In genomic region chr16:4683193-4683580, GRCm38 (mm10) we compare ENCODE assay signal across 8 mouse cellular contexts. TPM values are rescaled to one million over a fixed set of nuclear protein-coding genes. Genes with fewer than 3 reads are reported as not detected.
DNase-seq lines count a peak whose midpoint lies in the region; ATAC-seq and TF ChIP-seq lines count a peak whose summit lies in the region.

No protein-coding gene starts in this region.

- no peaks in the 10 kb centered on the region for H3K9me3 ChIP-seq in lung, postnatal 0 days (ENCODE audit: low read length)
- H3K9me3 ChIP-seq in embryonic facial prominence, embryonic 15.5 days (replicated peaks), result no peaks in the 10 kb centered on the region
- H3K9me3 ChIP-seq in limb, embryonic 14.5 days (ENCODE audit: control insufficient read depth, low read length), result no peaks in the 10 kb centered on the region

- H3K4me2 ChIP-seq in lung, postnatal 0 days (replicated peaks; ENCODE audit: low read depth, low read length), result peak overlapping the region; percentile 85
- peak overlapping the region; percentile 89 for H3K4me2 ChIP-seq in embryonic facial prominence, embryonic 15.5 days (replicated peaks)
- peak overlapping the region; percentile 84 for H3K4me2 ChIP-seq in limb, embryonic 14.5 days (replicated peaks; ENCODE audit: low read depth, low read length, severe bottlenecking)

- H3K4me3 ChIP-seq in lung, postnatal 0 days (ENCODE audit: low read depth, low read length), result peak overlapping the region; percentile 90
- H3K4me3 ChIP-seq in embryonic facial prominence, embryonic 15.5 days (replicated peaks), result peak overlapping the region; percentile 99
- H3K4me3 ChIP-seq in limb, embryonic 14.5 days (replicated peaks; ENCODE audit: low read length), result peak overlapping the region; percentile 96
- H3K4me3 ChIP-seq in small intestine, adult 2 months (ENCODE audit: low read depth, low read length), result peak overlapping the region; percentile 78; the same call in 1 of the 2 replicates

- WGBS in lung, postnatal 0 days, result 23% methylated on average over 9 of the region's 9 CpGs
- 11% methylated on average over 9 of the region's 9 CpGs for WGBS in embryonic facial prominence, embryonic 15.5 days
- WGBS in limb, embryonic 14.5 days, result 25% methylated on average over 9 of the region's 9 CpGs
- WGBS in small intestine, adult 2 months, result 15% methylated on average over 9 of the region's 9 CpGs

- no peaks in the 10 kb centered on the region for H3K27me3 ChIP-seq in lung, postnatal 0 days (replicated peaks; ENCODE audit: insufficient read depth, low read length)
- no peaks in the 10 kb centered on the region for H3K27me3 ChIP-seq in embryonic facial prominence, embryonic 15.5 days
- no peaks in the 10 kb centered on the region for H3K27me3 ChIP-seq in limb, embryonic 14.5 days (ENCODE audit: control insufficient read depth, insufficient read depth, low read length)
- H3K27me3 ChIP-seq in small intestine, adult 2 months (ENCODE audit: control insufficient read depth, insufficient read depth, low read length), result no peaks in the 10 kb centered on the region

- TF ChIP-seq EP300 in lung, postnatal 0 days (IDR thresholded peaks at IDR 0.05), result no peak

- no peak for TF ChIP-seq CTCF in lung, postnatal 0 days (IDR thresholded peaks at IDR 0.05)
- no peak for TF ChIP-seq CTCF in small intestine, adult 2 months (IDR thresholded peaks at IDR 0.05; ENCODE audit: extremely low read depth, insufficient read length, insufficient replicate concordance, low read depth, low read length)

- peaks cover 10% of the 10 kb centered on the region; the same call in 1 of the 2 replicates for H3K4me1 ChIP-seq in lung, postnatal 0 days (ENCODE audit: insufficient read depth, low read depth, low read length)
- peaks cover 29% of the 10 kb centered on the region for H3K4me1 ChIP-seq in embryonic facial prominence, embryonic 15.5 days
- H3K4me1 ChIP-seq in limb, embryonic 14.5 days (ENCODE audit: control insufficient read depth, insufficient read depth, low read length), result peaks cover 7% of the 10 kb centered on the region
- peaks cover 2% of the 10 kb centered on the region; the same call in 1 of the 2 replicates for H3K4me1 ChIP-seq in small intestine, adult 2 months (ENCODE audit: control insufficient read depth, insufficient read depth, insufficient read length, low read length)

- no peaks in the 10 kb centered on the region for H3K36me3 ChIP-seq in lung, postnatal 0 days (ENCODE audit: insufficient read depth, low read length)
- peaks cover 12% of the 10 kb centered on the region for H3K36me3 ChIP-seq in embryonic facial prominence, embryonic 15.5 days
- H3K36me3 ChIP-seq in limb, embryonic 14.5 days (ENCODE audit: control insufficient read depth, insufficient read depth, low read length), result peaks cover 13% of the 10 kb centered on the region
- peaks cover 7% of the 10 kb centered on the region; the same call in 1 of the 2 replicates for H3K36me3 ChIP-seq in small intestine, adult 2 months (ENCODE audit: control insufficient read depth, insufficient read depth, low read length)

- H3K9ac ChIP-seq in lung, postnatal 0 days (replicated peaks; ENCODE audit: low read depth), result peak overlapping the region; percentile 1; the same call in 1 of the 2 replicates
- peak overlapping the region; percentile 27; the same call in 1 of the 2 replicates for H3K9ac ChIP-seq in embryonic facial prominence, embryonic 15.5 days
- H3K9ac ChIP-seq in limb, embryonic 14.5 days (ENCODE audit: low read depth, low read length, severe bottlenecking), result peak overlapping the region; percentile 79

- peak overlapping the region; percentile 65 for H3K27ac ChIP-seq in lung, postnatal 0 days (ENCODE audit: low read length)
- peak overlapping the region; percentile 95 for H3K27ac ChIP-seq in embryonic facial prominence, embryonic 15.5 days (replicated peaks)
- H3K27ac ChIP-seq in limb, embryonic 14.5 days (replicated peaks; ENCODE audit: low read depth, low read length), result peak overlapping the region; percentile 71
- H3K27ac ChIP-seq in small intestine, adult 2 months (ENCODE audit: insufficient read depth, low read depth, low read length), result peak overlapping the region; percentile 88

- no peak for TF ChIP-seq POLR2A in limb, embryonic 14.5 days (IDR thresholded peaks at IDR 0.05; ENCODE audit: borderline replicate concordance, extremely low read depth, insufficient read depth, insufficient read length)
- TF ChIP-seq POLR2A in small intestine, adult 2 months (IDR thresholded peaks at IDR 0.05; ENCODE audit: low read depth, low read length), result no peak

- no peak for ATAC-seq in lung, postnatal 0 days
- no peak for ATAC-seq in embryonic facial prominence, embryonic 15.5 days (ENCODE audit: insufficient number of reproducible peaks, low FRiP score, low TSS enrichment, low read depth)
- no peak for ATAC-seq in limb, embryonic 14.5 days (ENCODE audit: low FRiP score, low read depth)

- DNase-seq in lung, postnatal 0 days (ENCODE audit: low spot score), result no peak
- no peak for DNase-seq in lung, postnatal 36 days
- DNase-seq in limb, embryonic 14.5 days (ENCODE audit: low spot score), result no peak
- DNase-seq in left cerebral cortex, adult 18-20 months (ENCODE audit: low spot score in 2 of 2), result no peak
- no peak for DNase-seq in spleen, postnatal 10 days (ENCODE audit: low spot score in 2 of 2)
- no peak for DNase-seq in thymus, adult 18-20 months

RNA-seq across cellular contexts. Expression of gene Coro7, which starts 3.6 kb away (rescaled TPM):
- polyA plus RNA-seq in lung, postnatal 0 days (2015; fragmentation: Nextera tagmentation; extraction: Ambion mirVana), result 8.7 and 9.0 TPM in 2 replicates
- polyA plus RNA-seq in embryonic facial prominence, embryonic 15.5 days (2015; fragmentation: Nextera tagmentation; extraction: Ambion mirVana), result 17.2 and 21.4 TPM in 2 replicates
- polyA plus RNA-seq in limb, embryonic 14.5 days (2012; rRNA removed), result 40.8 and 51.1 TPM in 2 replicates
- 15.0 and 16.0 TPM in 2 replicates for polyA plus RNA-seq in limb, embryonic 14.5 days (2014; fragmentation: Nextera tagmentation; extraction: Ambion mirVana)
- 45.6 and 86.6 TPM in 2 replicates for polyA plus RNA-seq in small intestine, adult 2 months (2012; rRNA removed)
- 10 to 100 TPM; 78.4 to 85.4 TPM for total RNA-seq in left cerebral cortex, adult 18-20 months (2021)

RNA-seq across cellular contexts. Expression of gene Nmral1, which starts 36.0 kb away (rescaled TPM):
- 6.0 and 7.1 TPM in 2 replicates for polyA plus RNA-seq in lung, postnatal 0 days (2015; fragmentation: Nextera tagmentation; extraction: Ambion mirVana)
- polyA plus RNA-seq in embryonic facial prominence, embryonic 15.5 days (2015; fragmentation: Nextera tagmentation; extraction: Ambion mirVana), result 51.3 and 52.5 TPM in 2 replicates
- 64.3 and 71.5 TPM in 2 replicates for polyA plus RNA-seq in limb, embryonic 14.5 days (2012; rRNA removed)
- 70.9 and 82.0 TPM in 2 replicates for polyA plus RNA-seq in limb, embryonic 14.5 days (2014; fragmentation: Nextera tagmentation; extraction: Ambion mirVana)
- polyA plus RNA-seq in small intestine, adult 2 months (2012; rRNA removed), result 2.2 and 5.6 TPM in 2 replicates
- total RNA-seq in left cerebral cortex, adult 18-20 months (2021), result 10 to 100 TPM; 11.2 to 11.6 TPM

RNA-seq across cellular contexts. Expression of gene Hmox2, which starts 43.0 kb away (rescaled TPM):
- polyA plus RNA-seq in lung, postnatal 0 days (2015; fragmentation: Nextera tagmentation; extraction: Ambion mirVana), result 92.4 and 97.9 TPM in 2 replicates
- polyA plus RNA-seq in embryonic facial prominence, embryonic 15.5 days (2015; fragmentation: Nextera tagmentation; extraction: Ambion mirVana), result 100 and 101 TPM in 2 replicates
- 56.0 and 63.1 TPM in 2 replicates for polyA plus RNA-seq in limb, embryonic 14.5 days (2012; rRNA removed)
- 96.6 and 106 TPM in 2 replicates for polyA plus RNA-seq in limb, embryonic 14.5 days (2014; fragmentation: Nextera tagmentation; extraction: Ambion mirVana)
- 11.8 and 21.2 TPM in 2 replicates for polyA plus RNA-seq in small intestine, adult 2 months (2012; rRNA removed)
- 10 to 100 TPM; 85.7 to 89.9 TPM for total RNA-seq in left cerebral cortex, adult 18-20 months (2021)

RNA-seq across cellular contexts. Expression of gene Dnaja3, which starts 43.4 kb away (rescaled TPM):
- polyA plus RNA-seq in lung, postnatal 0 days (2015; fragmentation: Nextera tagmentation; extraction: Ambion mirVana), result 37.8 and 38.9 TPM in 2 replicates
- polyA plus RNA-seq in embryonic facial prominence, embryonic 15.5 days (2015; fragmentation: Nextera tagmentation; extraction: Ambion mirVana), result 61.2 and 62.6 TPM in 2 replicates
- 27.0 and 30.2 TPM in 2 replicates for polyA plus RNA-seq in limb, embryonic 14.5 days (2012; rRNA removed)
- 52.4 and 54.7 TPM in 2 replicates for polyA plus RNA-seq in limb, embryonic 14.5 days (2014; fragmentation: Nextera tagmentation; extraction: Ambion mirVana)
- 10.2 and 13.7 TPM in 2 replicates for polyA plus RNA-seq in small intestine, adult 2 months (2012; rRNA removed)
- total RNA-seq in left cerebral cortex, adult 18-20 months (2021), result 10 to 100 TPM; 61.5 to 64.2 TPM

RNA-seq across cellular contexts. Expression of gene Vasn, which starts 43.4 kb away (rescaled TPM):
- 17.4 and 18.0 TPM in 2 replicates for polyA plus RNA-seq in lung, postnatal 0 days (2015; fragmentation: Nextera tagmentation; extraction: Ambion mirVana)
- 33.7 and 36.8 TPM in 2 replicates for polyA plus RNA-seq in embryonic facial prominence, embryonic 15.5 days (2015; fragmentation: Nextera tagmentation; extraction: Ambion mirVana)
- polyA plus RNA-seq in limb, embryonic 14.5 days (2012; rRNA removed), result 75.7 and 117 TPM in 2 replicates
- polyA plus RNA-seq in limb, embryonic 14.5 days (2014; fragmentation: Nextera tagmentation; extraction: Ambion mirVana), result 35.7 and 36.8 TPM in 2 replicates
- polyA plus RNA-seq in small intestine, adult 2 months (2012; rRNA removed), result 6.5 and 7.8 TPM in 2 replicates
- 10 to 100 TPM; 11.5 to 11.6 TPM for total RNA-seq in left cerebral cortex, adult 18-20 months (2021)

Comparison
In these comparisons a context has a peak if more than half of its experiments do, and no peak if none do; other contexts are left out.
1. H3K9ac ChIP-seq: peak in every context shown above with its lines; median percentile 79 in limb, embryonic 14.5 days; 27 in embryonic facial prominence, embryonic 15.5 days; 1 in lung, postnatal 0 days.